Mouse (Mus musculus) olfactory bulb, adult 2 months (tissue): Measurements from ENCODE around the gene Olfr323.

Source experiments
- CTCF ChIP-seq: fragments of 200-500 bp; IDR thresholded peaks from 2 replicates; pipeline ENCODE4 v1.5.1; 2012; ENCODE audit warnings: low read depth, mild to moderate bottlenecking, low read length, moderate library complexity; ENCODE audit not compliant: insufficient read depth
- POLR2A ChIP-seq: fragments of 200-500 bp; IDR thresholded peaks from 2 replicates; pipeline ENCODE4 v1.6.1; 2012; ENCODE audit warnings: mild to moderate bottlenecking, low read depth, low read length, moderate library complexity; ENCODE audit not compliant: insufficient read depth

GRCm38 (mm10) chr11:58615975-58616374, 14.3 kb downstream of the Olfr323 start, which contains the start of gene 2210407C18Rik:
- no peak for TF ChIP-seq CTCF
- no peak for TF ChIP-seq POLR2A
